Mouse (Mus musculus): Measurements from ENCODE around the gene Pcyox1. TPM values are rescaled to one million over a fixed set of nuclear protein-coding genes. Genes with fewer than 3 reads are reported as not detected.

The Pcyox1 gene
- 100 to 1,000 TPM; 114 to 221 TPM for total RNA-seq (2021)
- long read RNA-seq, experiment 1, full-length matches to known transcripts = 99 of 125 reads
- long read RNA-seq, experiment 1, partial matches to known transcripts = 10 of 125 reads
- long read RNA-seq, experiment 1, other reads (novel, unspliced or antisense) = 16 of 125 reads
- long read RNA-seq, experiment 2, full-length matches to known transcripts = 196 of 329 reads
- long read RNA-seq, experiment 2, partial matches to known transcripts = 94 of 329 reads
- long read RNA-seq, experiment 2, other reads (novel, unspliced or antisense) = 39 of 329 reads

DNA sequence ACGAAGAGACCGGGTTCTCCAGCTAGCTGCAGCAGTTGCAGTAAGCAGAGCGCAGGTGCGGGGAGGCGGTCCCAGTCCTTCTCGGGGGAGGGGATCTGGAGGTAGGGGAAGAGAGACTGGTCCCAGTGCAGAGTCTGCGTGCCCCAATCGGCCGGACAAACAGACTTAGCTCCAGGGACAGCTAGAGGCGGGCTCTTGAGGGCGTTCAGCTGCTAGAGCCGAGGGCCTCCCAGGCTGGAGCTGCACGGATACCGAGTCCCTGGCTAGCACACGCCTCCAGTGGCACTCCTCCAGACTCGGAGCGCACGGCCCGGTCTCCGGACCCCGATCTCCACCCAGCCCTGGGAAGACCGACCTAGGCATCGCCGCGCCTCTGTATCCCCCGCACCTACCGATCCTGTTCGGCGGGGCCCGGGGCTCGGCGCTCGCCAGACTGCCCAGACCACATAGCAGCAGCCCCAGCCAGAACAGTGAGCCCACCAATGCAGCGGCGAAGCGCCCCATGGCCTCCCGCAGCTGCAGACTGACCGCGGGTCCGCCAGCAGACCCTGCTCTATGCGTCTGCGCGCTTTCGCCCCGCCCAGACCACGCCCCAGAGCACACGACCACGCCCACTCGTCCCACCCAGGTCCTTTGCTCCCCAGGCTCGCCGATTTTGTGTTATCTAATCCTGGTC, at the start of gene Pcyox1:
Gene Pcyox1 (minus strand): TSS at position 574 of the 676 bp plus-strand sequence.
- peak; percentile 88 to 90 for DNase-seq (ENCODE audit: low spot score in 2 of 2)

DNA sequence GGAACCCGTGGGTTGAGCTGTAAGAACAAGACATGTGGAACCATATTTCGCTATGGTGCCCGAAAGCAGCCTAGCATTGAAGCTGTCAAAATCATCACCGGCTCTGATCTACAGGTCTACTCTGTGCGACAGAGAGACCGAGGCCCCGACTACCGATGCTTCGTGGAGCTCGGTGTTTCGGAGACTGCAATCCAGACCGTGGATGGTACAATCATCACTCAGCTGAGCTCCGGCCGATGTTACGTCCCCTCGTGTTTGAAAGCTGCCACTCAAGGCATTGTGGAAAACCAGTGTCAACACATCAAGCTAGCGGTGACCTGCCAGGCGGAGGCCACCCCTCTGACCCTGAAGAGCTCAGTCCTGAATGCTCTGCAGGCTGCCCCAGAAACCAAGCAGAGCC, 48.6 kb upstream of the Pcyox1 start:
- no peak for DNase-seq (ENCODE audit: low spot score in 2 of 2)

DNA sequence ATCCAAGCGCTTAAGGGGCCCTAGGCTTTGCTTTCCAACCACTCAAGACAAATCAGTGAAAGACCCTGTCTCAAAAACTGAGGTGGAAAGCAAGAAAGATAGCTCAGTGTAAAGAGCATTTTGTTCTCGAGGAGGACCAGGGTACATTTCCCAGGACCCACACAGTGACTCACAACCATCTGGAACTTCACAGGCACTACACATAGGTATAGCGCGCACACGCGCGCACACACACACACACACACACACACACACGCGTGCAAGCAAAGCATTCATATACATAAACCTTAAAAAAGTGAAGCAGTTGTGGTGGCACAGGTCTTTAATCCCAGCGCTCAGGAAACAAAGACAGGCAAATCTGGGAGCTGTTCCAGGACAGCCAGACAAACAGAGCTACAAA, 44.6 kb upstream of the Pcyox1 start:
- no peak for DNase-seq (ENCODE audit: low spot score in 2 of 2)

DNA sequence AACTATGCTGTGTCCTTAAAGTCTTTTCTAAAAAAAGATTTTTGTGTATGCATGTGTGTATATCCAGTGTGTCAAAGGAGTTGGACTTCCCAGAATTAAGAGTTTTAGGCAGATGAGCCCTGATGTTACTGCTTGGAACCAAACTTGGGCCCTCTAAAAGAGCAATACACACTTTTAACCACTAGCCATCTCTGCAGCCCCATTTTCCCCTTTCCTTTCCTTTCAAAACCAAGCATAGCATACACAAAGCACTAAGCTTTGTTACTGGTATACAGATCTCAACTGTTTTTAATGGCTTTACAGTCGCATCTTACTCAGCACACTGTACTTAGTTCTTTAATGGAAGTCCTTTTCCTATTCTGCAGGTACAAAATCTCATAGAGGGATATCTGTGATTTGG, 42.6 kb upstream of the Pcyox1 start:
- no peak for DNase-seq (ENCODE audit: low spot score in 2 of 2)

DNA sequence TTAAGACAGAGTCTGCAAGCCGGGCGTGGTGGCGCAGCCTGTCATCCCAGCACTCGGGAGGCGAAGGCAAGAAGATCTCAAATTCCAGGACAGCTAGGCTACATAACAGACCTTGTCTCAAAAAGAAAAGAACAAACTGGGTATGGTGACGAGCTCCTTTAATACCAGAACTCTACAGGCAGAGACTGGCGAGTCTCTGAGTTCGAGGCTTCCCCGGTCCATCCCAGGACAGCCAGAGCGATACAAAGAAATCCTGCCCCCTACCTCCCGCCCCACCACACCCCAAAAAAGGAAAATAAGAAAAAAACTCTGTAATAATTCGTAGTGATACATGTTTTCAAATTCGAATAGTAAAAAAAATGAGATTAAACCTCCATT, 42.2 kb upstream of the Pcyox1 start:
- no peak for DNase-seq (ENCODE audit: low spot score in 2 of 2)

DNA sequence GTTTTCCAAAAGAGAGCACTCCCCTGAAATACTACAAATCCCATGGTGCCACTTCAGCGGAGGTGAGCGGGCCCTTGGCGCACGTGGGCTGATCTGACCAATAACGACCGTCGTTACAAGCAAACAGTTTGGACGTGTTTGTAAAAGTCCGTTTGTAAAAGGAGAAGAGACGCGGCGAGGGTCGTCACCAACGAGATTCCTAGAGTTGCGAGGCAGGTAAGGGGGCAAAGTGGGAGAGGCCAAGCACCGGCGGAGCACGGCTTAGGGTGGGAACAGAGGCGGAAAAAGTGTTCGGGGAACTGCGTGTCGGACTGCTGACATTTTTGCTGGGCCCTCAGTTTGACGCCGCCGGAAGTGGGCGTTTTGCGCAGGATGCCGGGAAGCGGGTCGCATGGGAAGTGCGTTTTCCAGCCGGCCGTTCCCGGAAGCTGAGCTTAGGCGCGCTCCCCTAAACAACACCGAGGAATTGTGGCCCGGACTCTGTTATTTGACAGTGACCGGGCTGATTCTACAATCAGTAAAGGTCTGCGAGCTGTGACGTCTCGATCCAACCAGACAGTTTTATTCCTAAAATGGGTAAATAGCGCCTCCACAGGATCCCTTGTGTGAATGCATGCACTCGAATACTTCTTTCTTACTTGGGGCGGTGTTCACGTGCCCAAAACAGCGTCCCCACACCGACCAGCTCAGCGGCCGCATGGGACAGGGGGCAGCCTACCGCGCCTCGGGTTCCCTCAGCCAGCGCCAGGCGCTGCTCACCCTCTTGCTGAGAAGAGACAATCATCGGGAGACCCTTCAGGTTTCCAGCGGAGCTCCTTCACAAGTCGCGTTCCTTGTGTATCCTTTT, 41.5 kb upstream of the Pcyox1 start, which contains the start of gene C87436:
Gene C87436 (plus strand): TSS at position 103 of the 847 bp plus-strand sequence.
- DNase-seq (ENCODE audit: low spot score in 2 of 2) = peak; percentile 95 to 96

DNA sequence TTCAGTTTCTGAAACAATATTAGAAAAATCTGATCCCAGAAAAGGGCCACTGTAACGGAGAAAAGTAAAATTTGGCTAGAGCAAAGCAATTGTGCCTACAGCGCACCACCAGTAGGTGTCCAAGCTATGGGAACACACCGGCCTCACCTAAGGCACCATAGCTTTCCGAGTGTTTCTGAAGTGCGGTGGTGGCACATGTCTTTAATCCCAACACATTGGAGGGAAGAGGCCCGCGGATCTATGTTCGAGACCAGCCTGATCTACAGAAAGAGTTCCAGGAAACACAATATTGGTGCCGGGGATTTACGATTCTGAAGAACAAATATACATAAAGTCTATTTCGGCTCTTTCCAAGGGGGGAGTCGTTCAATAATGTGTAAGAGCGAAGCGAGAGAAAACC, 40.8 kb upstream of the Pcyox1 start:
- DNase-seq (ENCODE audit: low spot score in 2 of 2) = peak; percentile 36 to 52

DNA sequence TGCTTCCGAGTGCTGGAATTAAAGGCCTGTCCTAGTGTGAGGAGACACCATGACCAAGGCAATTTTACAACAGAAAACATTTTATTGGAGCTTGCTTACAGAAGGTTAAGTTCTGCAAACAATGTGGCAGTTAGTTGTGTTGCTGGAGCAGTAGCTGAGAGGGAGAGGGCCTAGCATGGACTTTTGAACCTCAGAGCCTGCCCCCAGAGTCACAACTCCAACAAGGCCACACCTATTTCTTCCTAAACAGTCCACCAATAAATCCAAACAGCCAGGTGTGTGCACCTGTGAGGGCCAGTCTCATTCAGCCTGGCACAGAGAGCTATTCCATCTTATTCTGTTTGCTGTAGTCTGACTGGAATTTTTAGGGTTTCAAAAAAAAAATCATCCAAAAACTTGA, 36.7 kb upstream of the Pcyox1 start:
- DNase-seq (ENCODE audit: low spot score in 2 of 2) = no peak

DNA sequence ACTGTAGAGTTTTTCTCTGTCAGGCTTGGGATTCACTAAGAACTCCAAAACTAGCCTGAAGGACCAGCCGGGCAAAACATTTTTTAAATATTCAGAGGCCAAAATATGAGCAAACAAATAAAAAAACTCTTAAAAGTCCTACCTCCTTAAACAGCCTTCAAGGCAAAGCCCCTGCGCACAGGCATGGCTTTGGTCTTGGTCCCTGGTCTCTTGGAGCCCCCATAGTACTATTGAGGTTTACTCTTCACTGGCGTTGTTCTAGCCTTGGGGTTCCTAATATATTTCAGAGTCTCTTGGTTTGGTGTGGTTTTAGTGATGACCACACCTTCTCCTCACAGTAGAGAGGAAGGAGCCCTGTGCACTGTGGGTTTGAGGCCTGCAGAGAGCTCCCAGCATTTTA, 34.6 kb upstream of the Pcyox1 start:
- no peak for DNase-seq (ENCODE audit: low spot score in 2 of 2)

DNA sequence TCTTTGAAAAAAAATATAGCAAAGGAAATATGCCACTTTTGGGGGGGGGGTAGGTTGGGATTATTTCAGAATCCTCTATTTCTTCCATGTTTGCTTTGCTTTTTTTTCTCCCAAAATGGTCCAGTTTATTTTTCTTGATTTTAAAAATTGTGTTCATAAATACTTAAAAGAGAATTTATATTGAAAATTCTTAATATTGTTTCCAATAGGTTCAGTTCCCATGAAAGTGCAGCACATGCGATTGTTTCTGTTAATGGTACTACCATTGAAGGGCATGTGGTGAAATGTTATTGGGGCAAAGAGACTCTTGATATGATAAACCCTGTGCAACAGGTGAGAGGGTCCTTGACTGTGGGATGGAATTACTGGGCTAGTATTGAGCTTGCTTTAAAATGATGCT, 29.4 kb upstream of the Pcyox1 start, which contains the start of gene Gm44790:
Gene Gm44790 (plus strand): TSS at position 301 of the 400 bp plus-strand sequence.
- no peak for DNase-seq (ENCODE audit: low spot score in 2 of 2)

DNA sequence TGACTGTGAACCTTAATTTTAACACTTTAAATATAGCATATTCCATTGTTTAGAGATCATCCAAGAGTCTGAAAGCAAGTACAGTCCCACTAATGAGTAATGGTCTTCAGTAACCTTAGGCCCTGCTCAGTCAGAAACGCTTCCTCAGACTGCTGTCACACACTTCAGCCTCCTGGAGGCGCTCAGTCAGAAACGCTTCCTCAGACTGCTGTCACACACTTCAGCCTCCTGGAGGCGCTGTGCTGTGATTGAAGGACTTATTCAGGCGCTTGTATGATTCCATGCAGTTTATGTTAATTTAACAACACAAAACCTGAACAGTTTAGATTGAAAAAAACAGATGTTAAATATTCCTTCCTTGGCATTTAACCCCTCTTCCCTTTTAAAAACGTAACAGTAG, 23.5 kb upstream of the Pcyox1 start:
- DNase-seq (ENCODE audit: low spot score in 2 of 2) = no peak

DNA sequence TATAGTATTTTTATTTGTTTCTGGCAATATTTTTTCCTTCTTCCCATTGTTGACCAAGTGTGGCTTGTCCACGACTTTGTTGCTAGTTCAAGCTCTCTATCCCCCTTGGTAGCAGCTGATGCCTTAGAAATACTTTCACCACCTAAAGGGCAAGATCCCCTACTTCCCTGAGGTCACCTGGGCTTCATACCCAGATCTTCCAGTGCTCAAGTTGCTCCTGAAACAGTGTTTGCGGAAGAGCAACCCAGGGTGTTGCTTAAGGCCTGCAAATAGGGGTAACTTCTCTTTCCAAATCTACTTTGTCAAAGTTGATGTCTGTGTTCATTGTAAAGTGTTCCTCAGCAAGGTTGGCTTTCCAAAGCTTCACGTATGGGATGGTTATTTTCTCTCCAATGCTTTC, 22.3 kb upstream of the Pcyox1 start:
- no peak for DNase-seq (ENCODE audit: low spot score in 2 of 2)

DNA sequence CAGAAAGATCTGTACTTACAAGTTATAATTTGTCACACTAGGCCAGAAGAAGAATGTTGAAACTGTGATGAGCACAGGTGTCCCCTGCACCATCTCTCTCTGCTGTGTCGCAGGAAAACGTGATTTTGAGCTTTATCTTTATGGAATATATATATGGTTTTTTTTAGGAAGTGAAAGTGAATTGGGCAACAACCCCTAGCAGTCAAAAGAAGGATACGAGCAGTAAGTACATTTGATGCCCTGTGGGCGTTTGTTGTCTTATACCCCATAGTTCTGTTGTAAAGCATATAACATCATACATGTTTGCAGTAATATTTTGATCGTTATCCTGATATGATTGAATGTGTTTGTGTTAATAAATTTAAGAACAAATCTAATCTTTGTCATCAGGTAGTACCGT, 21.8 kb upstream of the Pcyox1 start:
- no peak for DNase-seq (ENCODE audit: low spot score in 2 of 2)

DNA sequence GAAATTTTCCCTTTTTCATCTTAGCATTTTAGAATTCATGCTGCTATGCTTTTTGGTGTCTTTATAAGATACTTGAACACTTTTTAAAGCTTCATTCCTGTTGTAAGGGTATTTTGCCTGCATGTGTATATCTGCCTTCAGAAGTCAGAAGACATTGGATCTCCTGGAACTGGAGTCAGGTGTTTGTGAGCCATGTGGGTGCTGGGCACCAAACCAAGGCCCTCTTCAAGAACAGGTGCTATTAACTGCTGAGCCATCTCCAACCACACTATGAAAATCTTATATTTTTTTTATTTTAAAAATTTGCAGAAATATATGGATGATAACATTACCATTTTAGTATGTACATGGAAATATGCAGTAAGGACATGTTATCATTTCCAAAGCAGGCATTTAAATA, 9.4 kb upstream of the Pcyox1 start:
- DNase-seq (ENCODE audit: low spot score in 2 of 2) = no peak

DNA sequence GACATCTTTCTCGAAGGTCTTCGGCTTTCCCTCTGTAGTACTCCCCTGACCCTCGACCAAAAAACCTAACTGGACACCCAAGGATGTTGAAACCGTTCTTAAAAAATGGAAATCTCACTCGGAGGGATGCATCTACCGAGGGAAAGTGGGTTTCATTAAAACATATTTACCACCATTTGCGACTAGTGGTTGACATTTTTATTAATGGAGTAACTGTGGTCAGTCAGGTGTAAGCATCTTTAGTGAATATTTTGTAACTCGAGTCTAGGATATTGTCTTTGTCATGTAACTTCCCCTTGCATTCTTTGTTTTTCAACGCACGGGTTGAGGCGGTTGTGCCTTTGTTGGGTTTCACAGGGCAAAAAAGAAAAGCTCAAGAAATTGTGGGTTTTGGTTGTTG, 8.0 kb upstream of the Pcyox1 start:
- DNase-seq (ENCODE audit: low spot score in 2 of 2) = no peak

DNA sequence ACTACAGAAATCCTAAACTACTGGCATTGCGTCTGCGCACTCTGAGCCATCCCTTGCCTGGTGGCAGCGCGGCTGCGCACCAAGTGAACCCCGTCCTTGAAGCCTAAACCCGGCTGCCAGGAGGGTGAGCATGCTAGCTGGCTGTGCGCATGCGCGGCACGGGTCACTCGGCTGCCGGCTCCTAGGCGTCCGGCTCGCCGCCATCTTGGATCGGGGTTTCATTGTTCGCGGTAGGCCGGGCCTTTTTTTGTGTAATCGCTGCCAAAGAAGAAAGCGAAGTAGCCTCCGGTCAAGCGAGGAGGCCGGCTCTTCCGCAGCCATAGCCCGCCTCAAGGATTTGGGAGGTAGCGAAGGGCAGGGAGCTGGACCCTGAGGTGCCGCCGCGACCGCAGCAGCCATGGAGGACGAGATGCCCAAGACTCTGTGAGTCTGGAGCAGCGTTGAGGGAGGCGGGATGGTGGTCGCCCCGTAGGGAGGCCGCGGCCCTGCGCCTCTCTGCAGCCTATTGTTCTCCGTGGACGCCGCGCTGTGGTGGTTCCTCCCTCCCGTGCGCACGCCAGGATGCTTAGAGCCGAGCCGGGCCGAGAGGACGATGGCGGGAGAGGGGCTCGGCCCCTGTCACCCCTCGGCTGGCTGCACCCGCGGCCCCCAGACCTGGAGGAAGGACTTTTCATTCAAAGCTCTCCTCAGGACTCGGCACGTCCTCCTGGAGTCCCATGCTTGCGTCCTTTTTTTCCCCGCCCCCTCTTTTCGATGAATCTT, 7.3 kb upstream of the Pcyox1 start, which contains the start of gene Tia1:
Gene Tia1 (plus strand): TSS at position 120 of the 762 bp plus-strand sequence.
- DNase-seq (ENCODE audit: low spot score in 2 of 2) = peak; percentile 92

DNA sequence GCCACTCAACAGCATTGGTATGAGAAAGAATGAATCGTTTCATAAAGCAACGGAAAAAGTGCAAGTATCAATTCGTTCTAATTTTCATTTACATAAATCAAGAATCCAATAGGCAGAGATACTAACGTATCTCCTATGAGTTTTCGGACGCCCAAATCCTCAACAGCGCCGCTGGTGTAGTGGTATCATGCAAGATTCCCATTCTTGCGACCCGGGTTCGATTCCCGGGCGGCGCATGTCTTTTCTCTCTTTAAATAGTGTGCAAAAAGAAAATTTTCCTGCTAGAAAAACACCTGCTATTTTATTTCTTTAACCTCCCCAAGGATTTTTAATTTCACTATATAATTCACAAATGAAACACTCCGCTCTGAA, 6.8 kb upstream of the Pcyox1 start:
- peak; percentile 93 to 94 for DNase-seq (ENCODE audit: low spot score in 2 of 2)

DNA sequence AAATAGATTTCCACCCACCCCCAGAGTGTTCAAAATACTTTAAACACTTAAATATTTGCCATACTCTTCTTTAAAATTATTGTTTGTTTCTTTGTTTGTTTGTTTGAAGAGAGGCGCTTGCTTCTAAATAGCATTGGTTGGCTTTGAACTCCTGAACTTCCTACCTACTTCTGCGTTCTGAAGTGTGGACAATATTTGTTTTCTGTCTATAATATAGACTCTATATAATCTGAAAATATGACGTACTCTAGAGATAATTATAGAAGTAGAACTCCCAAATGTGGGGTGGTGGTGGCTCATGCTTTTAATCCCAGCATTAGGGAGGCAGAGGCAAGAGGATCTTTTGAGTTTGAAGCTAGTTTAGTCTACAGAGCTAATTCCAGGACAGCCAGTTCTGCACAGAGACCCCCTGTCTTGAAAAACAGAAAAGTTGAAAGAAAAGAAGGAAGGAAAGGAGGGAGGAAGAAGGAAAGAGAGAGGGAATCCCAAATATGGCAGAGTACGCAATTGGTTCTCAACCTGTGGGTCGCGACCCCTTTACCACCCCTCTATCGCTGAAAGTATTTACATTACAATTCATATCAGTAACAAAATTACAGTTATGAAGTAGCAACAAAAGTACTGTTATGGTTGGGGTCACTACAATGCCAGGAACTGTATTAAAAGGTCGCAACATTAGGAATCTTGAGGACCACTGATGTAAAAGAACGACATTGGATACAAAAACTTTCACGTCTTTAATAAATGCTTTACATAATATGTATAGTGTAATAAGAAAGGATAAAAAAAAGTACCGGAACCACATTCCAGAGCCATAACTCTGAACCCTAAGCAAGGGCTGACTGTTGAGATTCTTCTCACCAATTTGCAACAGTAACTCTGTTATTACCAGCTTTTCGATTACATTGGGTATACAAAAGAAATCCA, 6.0 kb upstream of the Pcyox1 start:
- no peak for DNase-seq (ENCODE audit: low spot score in 2 of 2)

DNA sequence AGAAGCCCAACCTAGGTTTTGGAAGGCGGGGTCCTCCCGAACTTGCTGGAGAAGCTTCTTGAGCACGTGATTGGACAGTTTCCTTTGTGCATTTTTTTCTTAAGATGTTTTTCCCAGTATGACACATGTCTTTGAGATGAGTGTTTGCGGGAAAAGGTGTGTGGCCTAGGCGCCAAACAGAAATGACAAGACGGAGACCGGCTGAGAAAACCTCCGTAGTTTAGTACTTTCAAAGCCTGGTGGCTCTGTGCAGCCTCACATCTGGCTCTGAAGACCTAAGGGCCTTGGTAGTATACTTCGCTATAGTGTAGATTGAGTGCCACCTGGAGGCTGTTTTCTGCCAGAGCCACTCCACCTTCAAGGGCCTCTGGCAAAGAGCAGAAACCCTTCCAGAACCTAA, 4.0 kb upstream of the Pcyox1 start:
- peak; percentile 63 to 70 for DNase-seq (ENCODE audit: low spot score in 2 of 2)

DNA sequence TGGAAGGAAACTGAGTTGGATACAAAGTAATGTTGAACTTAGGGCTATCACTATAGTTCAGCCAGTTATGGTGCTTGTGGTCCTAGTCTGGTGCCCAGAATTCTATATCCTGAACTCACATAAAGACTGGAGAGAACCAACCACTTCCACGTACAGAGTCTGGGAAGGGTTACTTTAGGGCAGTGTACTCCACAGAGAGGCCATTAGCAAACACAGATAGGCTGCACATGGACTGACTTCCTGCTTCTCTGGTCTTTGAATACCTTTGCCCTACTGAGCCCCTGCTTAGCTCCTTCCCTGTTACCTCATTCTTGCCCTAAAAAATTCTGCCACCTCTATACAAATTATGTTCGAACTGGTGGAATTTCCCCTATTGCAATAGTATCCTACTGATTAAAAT, 3.0 kb upstream of the Pcyox1 start:
- DNase-seq (ENCODE audit: low spot score in 2 of 2) = no peak
